Mouse (Mus musculus): ENCODE measurements around the gene Them7. TPM values are rescaled to one million over a fixed set of nuclear protein-coding genes. Genes with fewer than 3 reads are reported as not detected.
A peak's percentile ranks its signal among the peaks of the same experiment; 100 is the strongest.

The Them7 gene
- polyA plus RNA-seq, 1 experiment from 2014 or later = 3.1 TPM

DNA sequence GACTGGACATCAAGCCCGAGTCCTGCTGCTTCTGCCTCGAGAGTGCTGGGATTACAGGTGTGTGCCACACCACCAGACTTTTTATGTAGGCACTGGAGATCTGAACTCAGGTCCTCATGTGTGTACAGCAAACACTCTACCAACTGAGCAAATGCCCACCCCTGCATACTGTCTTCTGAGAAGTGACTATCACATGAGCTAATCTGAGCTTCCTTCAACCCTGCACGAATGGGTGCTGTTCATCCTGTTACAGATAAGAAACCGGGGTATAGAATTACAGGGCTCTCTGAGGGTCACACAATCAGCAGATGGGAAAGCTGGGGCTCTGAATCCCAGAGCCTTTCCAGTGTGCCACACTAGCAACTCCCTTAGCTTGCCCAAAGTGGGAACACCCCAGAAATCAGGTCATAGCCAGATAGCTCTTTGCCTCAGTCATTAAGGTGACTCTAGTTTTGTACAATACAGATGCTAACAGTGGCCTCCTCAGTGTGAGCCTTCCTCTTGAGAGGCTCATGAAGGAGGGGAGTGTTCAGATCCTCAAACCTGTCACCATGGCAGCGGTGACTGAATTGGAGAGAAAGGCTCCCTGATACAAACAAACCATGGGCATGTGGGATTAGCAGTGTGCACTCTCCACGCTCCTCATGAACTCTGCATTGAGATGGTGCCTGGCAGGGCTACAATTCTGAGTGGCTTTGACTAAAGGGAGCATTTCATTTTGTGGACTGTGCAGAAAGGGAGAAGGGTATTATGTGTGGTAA lies 166.7 kb downstream of the Them7 start:
- no peak for TF ChIP-seq CTCF (IDR thresholded peaks at IDR 0.05)
- no peaks in the 10 kb centered on the region for H3K27me3 ChIP-seq
- ChIA-PET POLR2A (no interaction called here), CTCF (interaction anchor here (1.0 kb wide), 1 partner anchor 8 kb away, joined by 3 read pairs; no protein-coding TSS in a partner anchor)
- no peak for ATAC-seq
- in situ Hi-C loops (cut with MboI; ENCODE audit: low pct_unique_long_range_greater_than_20kb) = no loop called here
- no peak for DNase-seq (ENCODE audit: low read depth, low spot score)

DNA sequence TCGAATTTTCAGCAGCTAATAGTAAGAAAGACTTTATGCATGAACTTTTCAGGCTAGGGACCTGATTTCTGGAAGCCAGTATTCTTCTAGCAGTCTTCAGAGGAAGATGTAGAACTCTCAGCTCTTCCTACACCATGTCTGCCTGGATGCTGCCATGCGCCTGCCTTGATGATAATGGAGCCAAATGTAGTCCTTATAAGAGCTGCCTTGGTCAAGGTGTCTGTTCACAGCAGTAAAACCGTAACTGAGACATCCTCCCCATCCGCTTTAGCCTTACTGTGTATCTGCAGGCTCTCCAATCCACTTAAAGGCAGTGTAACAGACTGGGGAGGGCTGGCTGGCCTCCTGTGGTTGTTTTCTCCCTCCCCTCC lies 167.3 kb downstream of the Them7 start:
- DNase-seq (ENCODE audit: low read depth, low spot score) = no peak
- in situ Hi-C loops (cut with MboI; ENCODE audit: low pct_unique_long_range_greater_than_20kb) = no loop called here
- CTCF ChIA-PET = interaction anchor here (1.0 kb wide), 1 partner anchor 9 kb away, joined by 3 read pairs; no protein-coding TSS in a partner anchor
- H3K27me3 ChIP-seq = no peaks in the 10 kb centered on the region
- no peak for ATAC-seq
- no peak for TF ChIP-seq CTCF (IDR thresholded peaks at IDR 0.05)
- POLR2A ChIA-PET = no interaction called here

DNA sequence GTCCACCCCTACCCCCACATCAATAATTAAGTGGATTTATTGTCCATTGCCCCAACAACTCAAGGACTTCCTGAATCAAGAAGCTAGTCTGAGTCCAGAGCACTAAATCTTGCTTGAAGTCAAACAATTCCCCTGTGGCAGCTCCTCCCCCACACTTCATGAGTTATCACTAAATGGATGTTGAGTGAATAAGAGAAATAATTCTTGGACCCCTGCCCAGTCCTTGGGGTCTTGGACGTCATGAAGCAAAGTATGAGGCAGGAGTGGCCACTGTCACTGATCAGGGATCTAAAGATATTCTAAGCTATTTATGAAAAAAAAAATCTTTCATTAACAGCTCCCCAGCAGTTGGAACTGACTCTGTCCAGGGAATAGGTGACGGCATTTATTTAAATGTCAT lies 168.4 kb downstream of the Them7 start:
- ATAC-seq (no peak), DNase-seq (ENCODE audit: low read depth, low spot score) (no peak)
- CTCF ChIA-PET = interaction anchor here (1.1 kb wide), 1 partner anchor 59 kb away, joined by 3 read pairs; no protein-coding TSS in a partner anchor
- in situ Hi-C loops (cut with MboI; ENCODE audit: low pct_unique_long_range_greater_than_20kb) = no loop called here
- no peaks in the 10 kb centered on the region for H3K27me3 ChIP-seq
- no peak for TF ChIP-seq CTCF (IDR thresholded peaks at IDR 0.05)
- POLR2A ChIA-PET = interaction anchor here (0.6 kb wide), 1 partner anchor 12 kb away, joined by 5 read pairs; no protein-coding TSS in a partner anchor

DNA sequence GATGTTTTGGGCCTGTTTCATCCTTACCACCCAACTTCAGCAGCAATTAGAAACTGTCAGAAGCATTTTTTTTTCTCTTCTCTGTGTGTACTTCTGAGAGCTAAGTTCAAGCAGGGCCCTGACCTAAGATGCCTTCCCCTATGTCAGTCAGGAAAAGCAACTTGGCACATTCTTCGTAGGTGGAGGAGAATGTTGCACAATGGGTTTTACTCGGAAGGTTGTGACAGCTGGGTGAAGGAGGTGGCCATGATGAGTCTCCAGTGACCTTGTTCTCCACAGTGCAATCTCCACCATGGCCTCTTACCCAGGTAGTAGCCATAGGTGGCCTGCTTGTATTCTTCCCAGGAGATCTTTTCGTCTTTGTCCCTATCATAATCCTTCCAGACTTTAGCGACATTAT lies 170.3 kb downstream of the Them7 start:
- ChIA-PET POLR2A (no interaction called here), CTCF (no interaction called here)
- TF ChIP-seq CTCF (IDR thresholded peaks at IDR 0.05) = no peak
- no peak for DNase-seq (ENCODE audit: low read depth, low spot score)
- no peaks in the 10 kb centered on the region for H3K27me3 ChIP-seq
- no peak for ATAC-seq
- in situ Hi-C loops (cut with MboI; ENCODE audit: low pct_unique_long_range_greater_than_20kb) = no loop called here

DNA sequence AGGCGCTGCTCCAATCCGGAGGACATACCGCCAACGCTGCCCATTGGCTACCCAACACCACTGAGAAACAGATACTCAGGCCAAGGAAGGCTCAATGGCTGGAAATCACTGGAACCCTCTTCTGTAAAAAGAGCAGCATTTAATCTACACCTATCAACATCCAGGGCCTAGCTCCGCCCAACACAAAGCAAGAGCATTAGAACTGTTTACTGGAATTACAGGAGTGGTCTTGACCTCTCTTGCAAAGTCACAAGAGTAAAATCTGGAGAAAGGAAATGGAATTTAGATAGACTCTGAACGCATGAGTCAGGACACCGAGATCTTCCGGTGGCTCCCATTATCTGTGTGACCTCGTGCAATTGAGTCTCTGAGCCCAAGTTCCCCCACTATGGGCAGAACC lies 171.9 kb downstream of the Them7 start:
- CTCF ChIA-PET = no interaction called here
- no peaks in the 10 kb centered on the region for H3K27me3 ChIP-seq
- in situ Hi-C loops (cut with MboI; ENCODE audit: low pct_unique_long_range_greater_than_20kb) = no loop called here
- no peak for ATAC-seq
- DNase-seq (ENCODE audit: low read depth, low spot score) = no peak
- POLR2A ChIA-PET = no interaction called here
- TF ChIP-seq CTCF (IDR thresholded peaks at IDR 0.05) = no peak

DNA sequence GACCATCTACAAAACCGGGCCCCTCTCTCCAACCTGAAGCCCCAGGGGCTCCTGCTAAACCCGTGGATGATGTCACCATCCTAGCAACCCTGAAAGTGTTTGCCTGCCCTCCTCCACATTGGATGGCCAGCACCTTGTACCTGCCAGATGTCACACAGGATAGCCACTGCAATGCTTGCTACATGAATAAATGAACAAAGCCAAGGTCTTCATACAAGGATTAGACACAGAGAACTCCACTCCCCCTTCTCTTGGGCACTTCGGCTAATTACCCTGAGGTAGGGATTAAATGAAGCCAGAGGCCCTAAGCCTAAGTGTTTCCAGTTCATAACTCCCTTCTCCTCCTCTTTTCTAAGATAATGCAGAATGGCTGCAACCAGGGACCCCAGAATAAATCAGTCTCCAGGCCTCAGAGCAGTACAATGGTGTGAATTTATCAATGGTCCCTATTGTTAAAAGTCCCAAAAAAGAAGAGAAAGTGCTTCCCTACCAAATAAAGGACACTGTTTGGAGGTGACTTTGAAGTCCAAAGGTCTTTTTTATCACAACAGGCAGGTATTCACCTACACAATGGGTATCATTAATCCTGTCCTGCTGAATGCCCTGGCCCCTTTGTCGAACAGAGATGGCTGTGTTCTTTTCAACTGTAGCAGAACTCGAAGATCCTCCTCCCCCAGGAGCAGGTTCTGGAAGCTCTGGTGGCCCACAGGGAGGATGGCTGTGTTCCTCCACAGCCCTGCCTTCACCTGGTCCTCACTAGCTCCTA lies 173.5 kb downstream of the Them7 start:
- in situ Hi-C loops (cut with MboI; ENCODE audit: low pct_unique_long_range_greater_than_20kb) = no loop called here
- ATAC-seq = no peak
- no peaks in the 10 kb centered on the region for H3K27me3 ChIP-seq
- CTCF ChIA-PET = interaction anchor here (1.1 to 1.2 kb wide), 2 partner anchors 8 to 31 kb away, joined by 3 read pairs; no protein-coding TSS in a partner anchor
- DNase-seq (ENCODE audit: low read depth, low spot score) = no peak
- POLR2A ChIA-PET = interaction anchor here (0.7 to 1.2 kb wide), 2 partner anchors 8 to 1561 kb away, joined by 3 to 7 read pairs; no protein-coding TSS in a partner anchor
- no peak for TF ChIP-seq CTCF (IDR thresholded peaks at IDR 0.05)

DNA sequence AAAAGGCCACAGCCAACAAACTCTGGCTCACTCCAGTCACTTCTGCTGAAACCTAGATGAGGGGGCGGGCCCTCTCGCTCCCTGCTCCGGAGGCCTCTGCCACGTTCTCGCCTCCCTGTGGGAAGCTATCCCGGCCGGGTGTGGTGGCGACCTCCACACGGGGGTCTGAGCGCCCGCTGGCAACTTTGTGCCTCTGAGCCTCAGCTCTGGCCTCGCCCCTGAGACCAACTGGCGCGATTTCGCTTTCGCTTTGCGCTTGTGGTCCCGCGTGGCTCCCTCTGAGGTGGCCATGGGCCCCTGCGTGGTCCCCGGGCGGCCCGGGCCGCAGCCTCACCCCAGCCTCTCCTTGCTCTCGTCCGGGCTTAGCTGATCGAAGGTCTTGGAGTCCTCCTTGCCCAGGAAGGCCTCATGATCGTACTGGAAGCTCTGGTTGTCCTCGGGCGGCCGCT lies 174.5 kb downstream of the Them7 start:
- DNase-seq (ENCODE audit: low read depth, low spot score) (peak; percentile 19), ATAC-seq (peak; percentile 56)
- ChIA-PET CTCF (interaction anchor here (1.1 to 1.2 kb wide), 2 partner anchors 9 to 30 kb away, joined by 3 read pairs; no protein-coding TSS in a partner anchor), POLR2A (interaction anchor here (1.2 to 1.6 kb wide), 2 partner anchors 9 to 19 kb away, joined by 3 read pairs; no protein-coding TSS in a partner anchor)
- in situ Hi-C loops (cut with MboI; ENCODE audit: low pct_unique_long_range_greater_than_20kb) = no loop called here
- no peaks in the 10 kb centered on the region for H3K27me3 ChIP-seq
- TF ChIP-seq CTCF (IDR thresholded peaks at IDR 0.05) = no peak

DNA sequence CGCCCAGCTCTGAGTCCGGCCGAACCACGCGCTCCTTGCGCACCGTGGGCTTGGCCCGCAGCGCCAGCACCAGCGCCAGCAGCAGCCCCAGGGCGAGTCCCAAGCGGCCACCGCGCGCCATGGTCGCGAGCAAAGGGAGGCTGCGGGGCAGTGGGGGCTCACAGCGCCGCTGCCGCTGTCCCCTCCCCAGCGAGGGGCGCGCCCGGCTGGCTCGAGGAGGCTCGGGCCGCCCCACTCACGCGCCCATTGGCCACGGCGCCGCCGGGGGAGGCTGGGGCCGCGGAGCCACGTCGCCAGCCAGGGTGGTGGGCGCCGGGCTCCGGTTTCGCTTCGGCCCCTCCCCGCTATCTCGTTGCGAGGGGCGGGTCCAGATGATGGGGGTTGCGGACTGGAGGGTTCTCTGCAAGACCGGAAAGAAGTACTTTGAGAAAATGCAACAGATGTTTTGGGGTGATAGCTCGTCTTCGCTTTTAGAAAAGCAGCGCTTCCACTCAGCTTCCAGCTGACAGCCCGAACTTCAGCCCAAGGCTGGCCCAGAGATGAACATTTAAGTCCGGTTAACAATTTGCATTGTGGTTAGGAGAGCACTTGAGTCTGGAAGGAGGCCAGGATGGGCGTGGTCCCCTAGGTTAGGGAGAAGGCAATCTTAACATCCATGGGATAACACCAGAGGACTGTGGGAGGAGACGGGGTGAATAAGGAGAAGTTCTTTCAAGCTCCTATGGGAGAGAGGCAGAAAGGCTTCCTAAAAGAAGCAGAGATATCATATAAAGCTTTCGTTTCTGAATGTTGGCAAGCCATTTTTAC lies 175.2 kb downstream of the Them7 start, which contains the start of gene Rcn1:
TSS of gene Rcn1 (minus strand) at position 235 of the 807 bp plus-strand sequence.
- ChIA-PET CTCF (interaction anchor here (1.2 to 1.4 kb wide), 2 partner anchors 9 to 10 kb away, joined by 3 to 4 read pairs; no protein-coding TSS in a partner anchor), POLR2A (interaction anchor here (1.2 to 1.6 kb wide), 2 partner anchors 10 to 18 kb away, joined by 3 read pairs; no protein-coding TSS in a partner anchor)
- no peaks in the 10 kb centered on the region for H3K27me3 ChIP-seq
- TF ChIP-seq CTCF (IDR thresholded peaks at IDR 0.05) = no peak
- DNase-seq (ENCODE audit: low read depth, low spot score) = peak; percentile 53
- peak; percentile 88 for ATAC-seq
- in situ Hi-C loops (cut with MboI; ENCODE audit: low pct_unique_long_range_greater_than_20kb) = no loop called here

DNA sequence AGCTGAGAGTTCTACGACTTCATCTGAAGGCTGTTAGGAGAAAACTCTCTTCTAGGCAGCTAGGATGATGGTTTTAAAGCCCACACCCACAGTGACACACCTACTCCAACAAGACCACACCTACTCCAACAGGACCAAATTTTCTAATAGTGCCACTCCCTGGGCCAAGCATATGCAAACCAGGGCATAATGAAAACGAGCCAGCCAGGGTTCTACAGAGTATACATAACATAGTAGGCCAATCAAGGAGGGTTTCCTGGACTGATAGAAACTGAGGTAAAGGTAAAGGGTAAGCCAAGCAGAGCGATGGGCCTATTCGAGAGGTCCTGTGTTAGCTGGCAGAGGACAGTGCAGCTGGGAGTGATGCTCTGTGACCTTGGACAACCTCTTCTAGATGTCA lies 176.4 kb downstream of the Them7 start:
- TF ChIP-seq CTCF (IDR thresholded peaks at IDR 0.05) = no peak
- ChIA-PET POLR2A (no interaction called here), CTCF (interaction anchor here (1.4 kb wide), 1 partner anchor 7 kb away, joined by 4 read pairs; no protein-coding TSS in a partner anchor)
- DNase-seq (ENCODE audit: low read depth, low spot score) (no peak), ATAC-seq (no peak)
- in situ Hi-C loops (cut with MboI; ENCODE audit: low pct_unique_long_range_greater_than_20kb) = no loop called here
- H3K27me3 ChIP-seq = no peaks in the 10 kb centered on the region

DNA sequence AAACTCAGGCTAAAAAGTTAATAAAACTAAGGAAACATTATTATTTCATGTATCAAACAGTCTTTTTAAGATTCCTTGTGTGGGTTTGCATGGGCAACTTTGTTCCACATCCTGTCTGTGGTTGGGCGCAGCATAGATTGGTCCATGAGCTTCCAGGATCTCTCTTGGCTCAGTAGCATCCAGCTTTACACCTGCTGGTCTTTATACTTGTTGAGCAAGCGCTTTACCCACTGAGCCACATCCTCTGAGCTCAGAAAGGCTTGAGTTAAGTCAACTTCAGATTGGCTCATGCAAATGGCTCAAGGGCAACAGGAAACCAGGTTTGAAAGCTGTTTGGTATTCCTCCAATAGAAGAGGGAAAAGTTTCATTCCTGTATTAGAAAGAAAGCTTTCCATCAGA lies 178.1 kb downstream of the Them7 start:
- TF ChIP-seq CTCF (IDR thresholded peaks at IDR 0.05) = no peak
- ChIA-PET POLR2A (interaction anchor here (0.6 kb wide), 1 partner anchor 10 kb away, joined by 4 read pairs; no protein-coding TSS in a partner anchor), CTCF (interaction anchor here (0.7 kb wide), 1 partner anchor 16 kb away, joined by 3 read pairs; no protein-coding TSS in a partner anchor)
- ATAC-seq (no peak), DNase-seq (ENCODE audit: low read depth, low spot score) (no peak)
- in situ Hi-C loops (cut with MboI; ENCODE audit: low pct_unique_long_range_greater_than_20kb) = no loop called here
- no peaks in the 10 kb centered on the region for H3K27me3 ChIP-seq

Data from Patski (cell line).